Mouse (Mus musculus): ENCODE measurements around the gene Adgrg3.

DNA sequence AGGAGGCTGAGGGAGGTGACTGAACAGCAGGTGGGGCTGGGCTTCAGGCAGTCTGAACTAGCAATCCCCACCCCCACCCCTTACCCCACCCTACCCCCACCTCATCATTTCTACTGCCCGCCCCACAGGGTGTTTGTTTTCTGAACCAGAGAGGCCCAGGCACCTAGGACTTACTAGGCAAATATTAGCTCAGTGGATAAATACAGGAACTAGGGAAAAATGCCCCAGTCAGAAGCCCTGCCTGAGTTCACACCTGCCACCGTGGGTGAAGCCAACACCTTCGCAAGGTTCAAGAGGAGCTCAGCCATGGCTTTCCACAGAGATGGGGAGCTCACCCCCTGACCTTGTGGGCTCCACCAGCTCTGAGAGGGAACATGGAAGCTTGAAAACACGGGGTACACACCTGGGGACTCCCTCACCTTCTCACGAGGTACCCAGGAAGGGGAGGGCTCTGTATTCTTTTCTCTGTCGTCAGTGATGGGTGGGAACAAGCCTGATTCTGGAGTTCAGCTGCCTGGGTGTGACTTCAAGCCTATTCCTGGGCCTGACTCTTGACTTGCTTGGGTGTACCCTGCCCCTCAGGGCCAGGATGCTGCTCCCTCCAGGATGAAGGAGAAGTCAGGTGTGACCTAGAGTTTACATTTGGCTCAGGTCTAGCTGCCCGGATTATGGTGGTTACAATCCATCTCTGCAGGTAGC, 42.9 kb upstream of the Adgrg3 start, which contains the start of gene Adgrg1:
- TF ChIP-seq POLR2A (IDR thresholded peaks at IDR 0.05; ENCODE audit: insufficient read length, low read depth) (no peak), USF1 (IDR thresholded peaks at IDR 0.05; ENCODE audit: low read depth) (no peak), MAX (IDR thresholded peaks at IDR 0.05; ENCODE audit: low read depth) (no peak)

All from myocyte (in vitro differentiated cells).